Mouse (Mus musculus): Measurements from ENCODE around the gene Slc23a3.
A peak's percentile ranks its signal among the peaks of the same experiment; 100 is the strongest.

The Slc23a3 gene

DNA sequence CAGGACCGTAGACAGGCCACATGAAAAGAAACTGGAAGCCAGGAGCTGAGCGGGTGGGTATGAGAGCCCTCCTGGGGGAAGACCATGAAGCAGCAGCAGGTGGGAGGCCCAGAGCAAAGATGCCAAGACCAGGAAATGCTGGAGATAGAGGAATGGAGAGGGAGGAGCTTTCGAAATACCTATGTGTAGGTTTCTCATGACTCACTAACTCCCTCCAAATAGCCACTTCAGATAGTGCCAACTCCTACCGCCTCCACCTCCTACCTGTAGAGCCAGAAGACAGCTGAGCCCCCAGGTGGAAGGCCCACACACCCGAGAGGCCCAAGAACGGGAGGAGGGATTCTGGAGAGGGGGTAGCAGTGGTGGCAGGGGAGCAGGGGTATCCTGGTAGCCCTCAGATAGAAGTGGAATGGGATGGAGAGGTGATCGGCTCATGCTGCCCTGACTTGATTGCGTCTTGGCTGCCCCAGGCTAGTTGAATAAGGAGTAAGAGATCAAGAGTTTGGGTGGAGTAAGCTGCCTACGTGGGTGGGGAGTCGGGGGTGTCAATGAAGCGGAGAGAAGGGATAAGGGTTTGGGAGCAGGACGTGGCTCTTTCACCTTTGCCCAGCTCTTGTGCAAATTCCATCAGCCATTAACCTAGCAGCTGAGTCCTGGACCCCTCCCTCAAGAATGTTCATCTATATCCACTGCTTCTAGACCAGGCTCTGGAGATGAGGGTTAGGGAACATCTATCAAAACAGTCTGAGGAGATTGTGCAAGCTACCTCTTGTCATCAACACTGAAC lies at the start of gene Slc23a3:
TSS of gene Slc23a3 (minus strand) at position 470 of the 787 bp plus-strand sequence.
- DNase-seq (ENCODE audit: low spot score in 2 of 2): no peak

DNA sequence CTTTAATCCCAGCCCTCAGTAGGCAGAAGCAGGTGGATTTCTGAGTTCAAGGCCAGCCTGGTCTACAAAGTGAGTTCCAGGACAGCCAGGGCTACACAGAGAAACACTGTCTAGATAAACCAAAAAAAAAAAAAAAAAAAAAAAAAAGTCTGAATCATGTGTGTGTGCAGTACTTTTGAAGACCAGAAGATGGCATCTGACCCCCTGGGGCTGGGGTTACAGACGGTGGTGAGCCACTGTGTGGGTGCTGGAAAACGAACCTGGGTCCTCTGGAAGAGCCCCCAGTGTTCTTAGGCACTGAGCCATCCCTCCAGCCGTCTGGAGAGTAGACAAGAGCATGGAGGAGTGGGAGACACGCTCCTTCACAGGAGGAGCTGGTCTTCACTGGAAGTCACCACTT lies 48.5 kb upstream of the Slc23a3 start:
- no peak for DNase-seq (ENCODE audit: low spot score in 2 of 2)

GRCm38 (mm10) chr1:75181377-75181870 lies 47.7 kb upstream of the Slc23a3 start:
- no peak for DNase-seq (ENCODE audit: low spot score in 2 of 2)

DNA sequence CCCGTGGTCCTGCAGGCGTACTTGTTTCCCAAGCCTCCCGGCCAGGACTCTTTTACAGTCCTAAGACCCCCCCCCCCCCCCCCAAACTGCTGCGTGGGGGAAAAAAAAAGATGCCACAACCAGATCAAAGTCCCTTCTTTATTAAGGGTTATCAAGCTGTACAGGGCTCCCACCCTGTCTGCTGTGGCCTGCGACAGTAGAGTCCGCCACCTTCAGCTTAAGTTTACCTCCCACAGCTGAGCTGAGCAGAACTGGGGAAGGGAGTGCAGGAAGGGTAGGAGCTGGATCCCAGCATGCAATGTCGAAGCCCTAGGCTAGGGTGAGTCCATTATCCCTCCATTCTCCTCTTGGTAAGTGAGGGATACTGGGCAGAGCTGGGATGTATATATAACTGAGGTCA lies 47.1 kb upstream of the Slc23a3 start:
- DNase-seq (ENCODE audit: low spot score in 2 of 2): no peak

- peak; percentile 81 to 88 for DNase-seq (ENCODE audit: low spot score in 2 of 2)
Observed at GRCm38 (mm10) chr1:75180105-75180590, 46.5 kb upstream of the Slc23a3 start, which contains the start of gene Abcb6. TSS of gene Abcb6 (minus strand) at chr1:75180392.

- DNase-seq (ENCODE audit: low spot score in 2 of 2): peak in 1 of 2 experiments; percentile 32
Observed at GRCm38 (mm10) chr1:75179334-75180104, 45.8 kb upstream of the Slc23a3 start.

DNA sequence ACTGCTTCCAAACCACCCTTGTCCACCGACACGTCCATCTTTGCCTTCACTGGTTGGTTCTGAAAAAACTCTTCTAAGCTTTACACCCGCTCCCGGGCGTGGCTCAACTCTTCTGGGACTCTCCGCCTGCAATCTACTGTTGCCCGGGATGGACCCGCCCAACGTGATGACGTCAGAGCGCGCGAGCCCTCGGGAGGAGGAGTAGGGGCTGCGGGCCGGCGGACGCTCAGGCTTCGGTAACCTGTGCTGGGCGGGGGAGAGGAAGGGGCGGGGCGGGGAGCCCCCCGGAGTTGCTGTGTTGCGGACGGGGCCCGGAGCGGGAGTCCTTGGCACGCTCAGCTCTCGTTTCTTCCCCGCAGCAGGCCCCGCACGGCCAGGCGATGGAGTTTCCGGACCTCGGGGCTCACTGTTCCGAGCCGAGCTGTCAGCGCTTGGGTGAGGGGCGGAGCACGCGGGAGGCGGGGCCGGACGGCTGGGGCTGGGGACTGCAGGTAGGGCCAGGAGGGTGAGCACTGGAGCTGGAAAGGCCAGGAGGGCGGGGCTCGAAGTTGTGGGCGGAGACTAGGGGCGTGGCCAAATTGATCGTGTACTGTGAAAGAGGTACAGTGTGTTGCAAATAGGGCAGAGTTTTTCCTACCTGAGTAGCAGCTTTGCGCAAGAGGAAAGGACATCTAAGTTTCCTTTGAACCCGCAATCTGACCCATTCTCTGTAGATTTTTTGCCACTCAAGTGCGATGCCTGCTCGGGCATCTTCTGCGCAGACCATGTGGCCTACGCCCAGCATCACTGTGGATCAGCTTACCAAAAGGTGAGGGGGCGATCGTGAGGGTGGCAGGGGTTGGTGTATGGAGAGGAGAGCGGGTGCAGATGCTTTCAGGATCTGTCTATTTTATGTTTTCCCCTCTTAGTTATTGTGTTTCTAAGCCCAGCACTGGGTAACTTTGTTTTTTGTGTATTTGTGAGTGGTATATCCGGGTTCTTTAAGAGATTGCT lies 35.1 kb upstream of the Slc23a3 start, which contains the start of gene Zfand2b:
TSS of gene Zfand2b (plus strand) at position 175 of the 993 bp plus-strand sequence.
- DNase-seq (ENCODE audit: low spot score in 2 of 2): peak; percentile 93 to 98

DNA sequence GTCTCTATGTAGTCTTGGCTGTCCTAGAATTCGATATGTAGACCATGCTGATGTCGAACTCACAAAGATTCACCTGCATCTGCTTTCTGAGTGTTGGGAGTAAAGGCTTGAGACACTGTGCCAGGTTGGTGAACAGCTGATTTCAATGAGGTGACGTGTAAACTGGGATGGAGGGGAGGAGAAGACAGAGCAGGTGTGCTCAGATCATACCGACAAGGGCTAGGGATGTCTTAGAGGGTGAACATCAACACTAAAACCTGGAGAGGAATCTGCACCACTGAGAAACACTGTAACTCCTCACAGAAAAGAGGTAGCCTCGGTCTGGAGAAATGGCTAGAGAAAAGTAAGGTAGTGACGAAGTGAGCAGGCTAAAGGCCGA lies 34.4 kb upstream of the Slc23a3 start:
- no peak for DNase-seq (ENCODE audit: low spot score in 2 of 2)

DNA sequence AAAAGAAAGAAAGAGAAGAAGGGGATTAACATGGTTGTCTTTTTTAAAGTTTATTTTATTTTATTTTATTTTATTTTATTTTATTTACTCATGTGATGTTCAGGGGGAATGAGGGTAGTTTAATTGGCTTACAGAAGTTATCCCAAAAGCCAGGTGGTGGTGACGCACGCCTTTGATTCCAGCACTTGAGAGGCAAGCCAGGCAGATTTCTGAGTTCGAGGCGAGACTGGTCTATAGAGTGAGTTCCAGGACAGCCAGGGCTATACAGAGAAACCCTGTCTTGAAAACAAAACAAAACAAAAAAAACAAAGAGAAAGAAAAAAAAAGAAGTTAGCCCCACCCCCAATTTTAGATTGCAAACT lies 26.5 kb upstream of the Slc23a3 start:
- no peak for DNase-seq (ENCODE audit: low spot score in 2 of 2)

- no peak for DNase-seq (ENCODE audit: low spot score in 2 of 2)
Observed at GRCm38 (mm10) chr1:75159540-75160255, 26.0 kb upstream of the Slc23a3 start.

- no peak for DNase-seq (ENCODE audit: low spot score in 2 of 2)
Observed at GRCm38 (mm10) chr1:75158990-75159389, 25.3 kb upstream of the Slc23a3 start.

DNA sequence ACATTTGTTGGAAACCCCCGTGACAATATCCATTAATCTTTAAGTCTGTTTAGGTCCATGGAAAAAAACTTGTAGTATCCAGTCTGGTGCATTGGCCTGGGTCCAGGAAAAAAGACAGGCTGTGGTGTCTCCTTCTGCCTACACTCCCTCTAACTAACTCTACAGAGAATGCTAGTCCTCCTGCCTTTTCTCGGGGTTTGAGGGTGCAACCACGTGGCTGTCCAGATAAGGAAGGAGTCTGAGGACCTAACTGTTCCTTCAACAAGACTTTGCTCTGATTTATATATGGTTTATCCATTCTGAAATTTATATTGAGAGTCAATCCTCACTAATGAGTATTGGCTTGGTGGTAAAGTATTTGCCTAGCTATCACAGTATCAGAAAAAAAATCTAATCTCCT lies 22.1 kb upstream of the Slc23a3 start:
- DNase-seq (ENCODE audit: low spot score in 2 of 2): no peak

DNA sequence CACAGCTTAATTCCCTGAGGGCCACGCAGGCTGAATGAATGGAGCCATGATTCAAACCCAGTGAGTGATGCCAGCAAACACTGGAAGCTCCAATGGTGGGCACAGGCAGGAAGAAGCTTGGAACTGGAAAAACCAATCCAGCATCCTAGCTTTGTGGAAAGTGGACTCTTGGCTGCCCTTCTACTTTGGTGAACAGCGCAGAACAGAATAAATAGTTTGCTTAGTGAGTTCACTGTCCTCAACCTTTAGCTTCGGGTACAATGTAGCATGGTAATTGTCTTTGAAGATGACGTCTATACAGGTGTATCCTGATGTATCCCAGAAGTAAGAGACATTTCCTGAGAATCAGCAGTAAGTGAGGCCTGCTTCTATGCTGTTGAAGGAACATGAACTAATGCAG lies 15.0 kb upstream of the Slc23a3 start:
- DNase-seq (ENCODE audit: low spot score in 2 of 2): no peak

DNA sequence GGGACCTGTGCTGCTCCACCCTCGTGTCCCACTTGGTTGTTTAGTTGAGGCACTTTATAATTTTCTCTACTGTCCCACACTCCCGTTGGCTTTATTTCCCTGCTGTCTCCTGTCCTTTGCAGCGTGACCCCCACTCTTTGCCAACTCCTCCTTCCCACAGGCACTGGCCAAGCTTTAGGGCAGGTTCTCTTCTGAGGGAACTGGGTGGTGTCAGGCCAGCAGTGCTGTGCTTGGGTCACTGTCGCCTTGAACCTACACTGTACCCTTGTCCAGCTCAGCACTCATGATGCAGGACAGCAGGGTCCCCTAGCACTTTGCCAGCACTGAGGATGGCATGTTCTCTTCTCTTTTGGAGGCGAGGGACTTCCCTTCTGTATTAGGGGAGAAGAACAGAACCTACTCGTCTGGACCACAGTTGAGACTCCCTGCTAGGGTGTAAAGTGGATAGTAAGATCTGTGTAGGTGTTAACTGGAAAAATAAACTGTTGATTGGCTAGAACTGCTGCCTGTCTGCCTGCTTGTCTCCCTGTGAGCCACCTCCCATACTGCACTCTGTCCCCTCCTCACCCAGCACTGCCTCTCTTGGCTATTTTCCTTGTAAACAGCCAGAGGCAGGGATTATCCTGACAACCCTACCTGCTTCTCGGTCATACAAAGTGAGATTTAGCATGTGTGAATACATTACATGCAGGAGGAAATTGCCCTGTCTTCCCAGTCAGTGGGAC lies 13.9 kb upstream of the Slc23a3 start:
- DNase-seq (ENCODE audit: low spot score in 2 of 2): no peak

DNA sequence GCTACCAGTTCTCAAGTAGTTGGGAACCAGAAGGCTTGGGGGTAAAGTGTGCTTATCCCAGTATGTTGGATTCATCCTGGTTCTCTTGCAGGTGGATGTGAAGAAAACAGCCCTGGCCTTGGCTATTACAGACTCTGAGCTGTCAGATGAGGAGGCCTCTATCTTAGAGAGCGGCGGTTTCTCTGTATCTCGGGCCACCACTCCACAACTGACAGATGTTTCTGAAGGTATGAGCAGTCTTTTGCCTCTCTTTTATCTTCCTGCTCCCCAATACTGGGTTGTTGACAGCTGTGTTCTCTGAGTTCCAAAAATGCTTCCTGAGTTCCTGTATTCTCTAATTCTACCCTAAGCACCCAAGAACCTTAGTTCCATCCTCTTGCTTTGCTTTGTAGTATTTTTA lies 11.9 kb upstream of the Slc23a3 start:
- DNase-seq (ENCODE audit: low spot score in 2 of 2): no peak

GRCm38 (mm10) chr1:75142301-75143261 lies 8.9 kb upstream of the Slc23a3 start, which contains the start of the genes Cnppd1 and Retreg2:
TSS of gene Cnppd1 (minus strand) at chr1:75142711.
TSS of gene Retreg2 (plus strand) at chr1:75142778.
- peak; percentile 95 to 96 for DNase-seq (ENCODE audit: low spot score in 2 of 2)

DNA sequence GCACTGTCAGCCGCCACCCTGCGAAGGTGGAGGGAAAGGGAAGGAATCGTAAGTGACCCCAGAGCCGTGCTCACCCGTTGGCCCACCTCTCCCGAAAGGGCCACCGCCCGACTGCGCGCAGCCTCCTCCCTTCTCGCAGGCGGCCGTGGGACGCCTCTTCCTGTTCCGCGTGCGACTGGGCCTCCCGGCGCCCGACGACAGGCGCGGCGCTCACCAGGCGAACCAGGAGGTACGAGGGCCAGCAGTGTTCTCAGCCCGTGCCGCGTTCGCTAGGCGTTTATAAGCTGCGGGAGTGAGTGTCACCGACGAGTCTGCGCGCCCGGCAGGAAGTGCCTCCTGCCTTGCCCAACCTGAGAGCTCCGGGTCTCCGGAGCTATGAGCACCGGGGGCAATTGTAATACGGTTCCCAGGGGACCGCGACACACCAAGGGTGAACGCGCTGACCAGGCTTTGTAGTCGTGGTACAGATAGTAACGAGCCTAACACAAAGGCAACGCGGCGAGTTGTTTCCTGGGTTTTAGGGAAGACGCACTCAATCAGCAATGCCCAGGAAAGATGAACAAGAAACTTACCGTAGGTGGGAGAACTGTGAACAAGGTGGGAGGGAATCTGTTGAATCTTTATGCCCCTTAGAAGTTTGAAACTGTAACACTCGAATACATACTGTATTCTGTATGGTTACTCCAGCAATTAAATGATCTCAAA lies 7.9 kb upstream of the Slc23a3 start:
- DNase-seq (ENCODE audit: low spot score in 2 of 2): peak; percentile 60 to 73

DNA sequence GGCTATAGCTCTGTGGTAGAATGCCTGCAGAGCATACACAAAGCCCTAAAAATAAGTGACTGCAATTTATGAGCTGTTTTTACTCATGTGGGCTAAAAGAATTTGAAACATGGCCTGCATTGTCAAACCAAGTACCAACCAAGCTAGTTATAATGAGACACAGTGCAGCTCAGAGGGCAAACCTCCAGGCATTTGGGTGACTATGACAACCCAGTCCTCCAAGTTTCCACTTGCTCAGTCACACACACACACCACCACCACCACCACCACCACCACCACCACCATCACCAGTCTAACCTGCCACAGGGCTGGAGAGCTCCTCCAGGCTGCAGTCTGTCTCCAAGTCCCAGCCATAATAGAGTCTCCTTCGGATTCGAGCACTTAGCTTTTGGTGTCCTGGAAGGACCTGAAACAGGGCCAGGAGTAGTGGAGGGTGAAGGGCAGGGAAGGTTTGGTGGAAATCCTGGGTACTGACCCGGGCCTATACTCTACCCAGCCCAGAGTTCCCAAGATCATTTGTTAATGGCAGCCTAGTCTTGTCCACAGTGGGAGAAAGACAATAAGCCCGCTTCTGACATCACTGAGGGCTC lies 7.0 kb upstream of the Slc23a3 start:
- DNase-seq (ENCODE audit: low spot score in 2 of 2): no peak
